Mouse (Mus musculus) frontal cortex, postnatal 10 days (tissue): ENCODE measurements around the gene Bach2.
A peak's percentile ranks its signal among the peaks of the same experiment; 100 is the strongest.

ENCODE experiments used
- DNase-seq, 2 experiments: peaks; one replicate each; pipeline ENCODE4 v3.0.0; 2022; ENCODE audit warnings: low spot score in 2 of 2, mixed read lengths in 1 of 2

Gene Bach2

DNA sequence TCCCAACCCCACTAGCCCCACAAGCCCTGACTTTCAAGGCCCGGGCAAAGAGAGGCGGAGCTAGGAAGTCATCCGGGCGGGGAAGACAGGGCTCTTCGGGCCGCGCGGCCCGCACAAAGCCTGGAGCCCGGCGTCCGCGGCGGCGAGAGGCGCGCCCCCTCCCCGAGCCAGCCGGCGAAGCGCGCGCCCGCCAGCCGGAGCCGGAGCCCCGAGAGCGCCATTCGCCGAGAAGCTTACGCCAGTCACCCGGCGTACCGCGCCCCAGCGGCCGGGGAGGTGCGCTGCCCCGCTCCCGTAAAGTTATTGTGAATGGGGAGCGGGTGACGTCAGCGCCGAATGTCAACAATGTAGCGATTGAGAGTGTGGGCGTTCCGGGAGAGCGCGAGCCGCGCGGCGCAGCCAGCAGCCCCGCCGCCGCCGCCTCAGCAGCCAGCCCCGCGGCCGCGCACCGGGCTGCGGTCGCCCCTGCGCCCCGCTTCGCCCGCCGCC, at the start of gene Bach2:
Gene Bach2, plus strand, starts transcription at position 439 of the 489 bp plus-strand sequence.
- DNase-seq: peak; percentile 86 to 90

DNA sequence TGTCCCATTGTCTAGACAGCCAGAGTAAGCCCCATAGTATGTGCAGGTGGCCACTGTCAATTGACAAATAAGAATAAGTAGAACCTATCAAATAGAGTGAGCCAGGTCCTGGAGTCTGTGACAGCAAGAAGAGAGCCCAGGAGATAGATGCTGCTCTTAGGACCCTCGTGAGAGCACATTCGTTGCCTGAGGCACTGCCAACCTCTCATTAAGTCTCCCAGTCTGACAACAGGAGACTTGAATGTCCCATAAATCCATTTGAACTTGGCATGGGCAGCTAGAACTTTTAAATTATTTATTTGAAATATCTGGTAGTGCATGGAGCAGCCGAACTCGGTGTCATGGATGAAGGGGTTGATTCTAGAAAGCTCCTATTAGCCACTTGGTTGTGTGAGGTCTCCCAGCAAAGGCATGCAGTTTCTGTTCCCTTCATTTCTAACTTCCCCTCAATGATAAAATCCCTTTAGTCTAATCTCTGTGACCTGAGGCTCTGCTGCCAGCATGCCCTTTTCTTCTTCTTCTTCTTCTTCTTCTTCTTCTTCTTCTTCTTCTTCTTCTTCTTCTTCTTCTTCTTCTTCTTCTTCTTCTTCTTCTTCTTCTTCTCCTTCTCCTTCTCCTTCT, 49.1 kb upstream of the Bach2 start:
- DNase-seq: no peak

DNA sequence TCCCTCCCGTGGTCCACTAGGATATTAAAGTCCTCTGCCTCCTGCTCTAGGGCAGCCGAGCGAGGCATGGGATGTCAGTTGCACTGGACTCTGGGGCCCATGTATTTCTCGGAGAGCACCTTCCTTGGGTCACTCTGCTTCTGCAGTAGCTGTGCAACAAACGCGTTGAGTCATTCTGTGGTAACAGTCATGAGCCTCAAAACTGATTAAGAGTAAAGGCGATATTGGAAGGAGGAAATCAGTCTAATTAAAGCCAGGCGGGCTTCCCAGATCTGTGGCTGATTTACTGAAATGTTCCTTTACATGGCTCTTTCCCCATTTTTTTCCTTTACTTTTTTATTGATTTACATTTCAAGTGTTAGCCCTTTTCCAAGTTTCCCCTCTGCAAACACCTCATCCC, 48.1 kb upstream of the Bach2 start:
- DNase-seq: no peak

DNA sequence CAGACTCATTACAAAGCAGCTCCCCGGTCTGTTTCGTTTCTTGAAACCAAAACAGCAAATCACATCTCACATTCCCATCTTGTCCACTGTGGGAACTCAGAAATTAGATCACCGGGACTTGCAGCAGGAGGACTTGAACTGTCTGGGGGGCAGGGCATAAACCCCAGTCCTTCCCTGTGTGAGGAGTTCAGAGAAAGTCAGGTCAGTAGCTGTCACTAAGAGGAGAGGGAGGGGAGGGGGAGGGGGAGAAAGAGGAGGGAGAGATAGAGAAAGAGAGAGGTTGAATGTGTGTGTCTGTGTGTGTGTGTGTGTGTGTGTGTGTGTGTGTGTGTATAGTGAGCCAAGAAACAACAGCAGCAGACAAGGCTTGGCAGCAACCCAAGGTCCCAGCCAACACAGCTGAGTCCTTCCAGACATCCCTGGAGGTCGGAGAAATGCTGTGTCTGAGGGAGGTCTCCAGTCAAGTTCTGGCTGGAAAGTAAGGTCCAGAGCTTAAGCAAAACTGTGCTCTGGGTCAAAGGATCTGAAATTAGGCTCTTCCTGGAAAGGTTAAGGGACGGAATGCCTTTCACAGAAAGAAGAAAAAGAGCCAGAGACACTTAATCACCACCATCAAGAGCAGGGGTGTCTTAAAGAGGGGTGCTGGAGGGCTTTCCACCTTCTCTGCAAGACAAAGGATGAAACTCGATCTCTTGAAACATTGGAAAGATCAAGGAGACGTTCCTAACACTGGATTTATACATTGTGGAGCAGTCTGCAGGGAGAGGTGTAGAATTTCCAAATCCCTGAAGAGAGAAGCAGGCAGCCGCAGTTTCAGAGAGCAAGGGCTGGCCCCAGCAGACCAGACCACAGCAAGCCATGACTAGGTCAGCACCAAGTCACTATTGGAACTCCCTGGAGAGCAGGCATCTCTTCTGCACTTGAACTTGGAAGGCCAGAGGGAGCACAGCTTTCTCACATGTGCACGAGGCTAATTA, 42.4 kb upstream of the Bach2 start:
- peak; percentile 14 to 39 for DNase-seq

DNA sequence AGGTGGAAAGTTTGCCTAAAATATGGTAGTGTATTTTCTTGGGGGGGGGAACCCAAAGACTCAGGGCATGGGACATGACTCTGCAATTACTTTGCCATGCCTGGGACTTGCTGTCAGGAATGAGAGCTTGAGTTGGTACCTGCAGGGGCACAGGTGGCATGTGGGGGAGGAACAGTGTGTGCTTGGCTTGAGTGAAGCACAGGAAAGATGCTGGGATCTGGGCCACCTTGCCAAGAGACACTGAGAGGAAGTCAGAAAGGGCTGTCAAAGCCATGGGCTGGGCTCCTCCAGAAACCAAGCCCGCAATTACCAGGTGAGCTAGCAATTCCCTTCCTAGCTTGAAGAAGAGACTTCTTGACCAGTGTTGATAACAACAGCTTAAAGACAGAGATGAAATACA, 40.6 kb upstream of the Bach2 start:
- no peak for DNase-seq

DNA sequence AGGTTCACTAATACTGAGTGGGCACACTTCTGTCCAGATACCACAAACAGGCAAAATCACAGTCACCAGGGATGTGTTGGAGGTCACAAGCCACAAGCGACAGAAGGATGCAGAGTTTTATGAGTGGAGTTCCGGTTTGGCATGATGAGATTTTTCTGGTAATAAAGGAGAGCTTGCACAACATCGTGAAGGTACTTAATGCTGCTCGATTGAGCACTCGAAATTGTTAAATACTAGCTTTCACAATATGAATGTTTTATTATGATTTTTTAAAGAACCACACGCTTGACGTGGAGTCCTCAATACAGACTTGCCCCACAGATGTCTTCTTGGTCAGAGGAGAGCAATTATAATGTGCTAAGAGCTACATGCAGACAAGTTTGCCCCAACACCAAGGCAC, 40.0 kb upstream of the Bach2 start:
- no peak for DNase-seq

DNA sequence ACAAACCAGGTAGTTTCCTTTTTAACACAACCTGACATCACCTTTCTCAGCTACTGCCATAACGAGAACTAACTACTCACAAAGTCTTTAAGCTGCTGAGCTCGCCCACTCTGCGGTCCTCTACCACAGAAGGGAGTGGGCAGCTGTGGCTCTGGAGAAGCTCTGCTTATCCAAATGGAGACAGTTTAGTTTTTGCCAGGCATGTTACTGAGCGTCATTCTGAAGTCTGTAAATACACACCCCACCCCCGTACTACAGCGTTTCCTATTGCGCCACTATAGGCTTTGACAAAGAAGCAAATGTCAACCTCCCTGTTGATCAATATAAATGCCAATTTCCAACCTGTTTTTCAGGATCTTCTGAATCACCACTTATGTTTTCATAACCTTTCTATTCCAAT, 39.4 kb upstream of the Bach2 start:
- peak in 1 of 2 experiments; percentile 27 for DNase-seq

DNA sequence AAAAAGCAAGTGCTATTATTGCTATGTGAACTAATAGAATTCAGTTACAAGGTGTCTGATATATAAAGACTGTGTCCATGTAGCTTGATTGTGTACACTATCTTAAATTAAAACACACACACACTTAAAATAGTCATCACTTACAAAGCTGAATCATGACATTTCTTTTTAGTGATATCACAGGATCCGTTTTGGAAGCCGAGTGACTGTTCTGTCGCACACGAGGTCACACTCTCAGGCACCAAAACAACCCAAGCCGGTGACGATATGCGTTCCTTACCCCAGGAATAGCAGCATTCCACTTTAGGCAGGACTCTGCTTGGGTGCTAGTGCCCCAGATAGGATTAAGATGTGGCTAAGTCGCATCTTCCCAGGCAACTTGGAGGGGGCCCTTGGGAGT, 37.5 kb upstream of the Bach2 start:
- DNase-seq: no peak

DNA sequence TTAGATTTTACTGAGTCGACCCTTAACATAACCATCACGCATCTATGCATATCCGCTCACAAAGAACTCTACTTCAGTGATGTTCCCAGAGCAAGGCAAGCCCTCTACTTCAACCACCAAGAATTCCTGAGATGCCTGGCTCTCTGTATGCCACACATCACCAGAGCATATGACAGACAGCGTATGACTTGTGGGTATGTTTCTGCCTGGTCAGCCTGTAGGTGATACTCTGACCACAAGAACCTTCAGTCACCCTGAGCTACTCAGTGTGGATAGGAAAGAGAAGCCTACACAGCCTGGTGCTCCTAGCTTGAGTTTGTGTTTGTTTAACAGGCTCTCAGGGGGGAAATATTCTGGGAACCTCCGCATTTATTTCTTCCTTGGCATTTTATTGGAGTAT, 36.2 kb upstream of the Bach2 start:
- no peak for DNase-seq

DNA sequence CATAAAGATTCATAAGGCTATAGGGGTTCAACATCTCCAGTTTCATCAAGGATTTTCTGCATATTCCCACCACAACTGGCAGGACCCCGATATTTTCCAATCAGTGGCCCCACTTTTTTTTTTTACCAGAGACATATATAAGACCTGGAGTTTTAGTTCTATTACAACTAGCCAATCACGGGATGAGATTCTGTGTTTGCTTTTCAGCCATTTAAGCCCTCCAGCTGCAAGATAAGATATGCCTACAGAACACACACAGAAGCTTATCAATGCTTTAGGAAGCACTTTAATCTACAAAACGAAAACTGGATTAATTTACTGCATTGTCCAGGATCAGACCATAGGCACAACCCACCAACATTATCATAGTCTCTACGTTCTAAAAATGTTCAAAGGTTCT, 33.8 kb upstream of the Bach2 start:
- no peak for DNase-seq

DNA sequence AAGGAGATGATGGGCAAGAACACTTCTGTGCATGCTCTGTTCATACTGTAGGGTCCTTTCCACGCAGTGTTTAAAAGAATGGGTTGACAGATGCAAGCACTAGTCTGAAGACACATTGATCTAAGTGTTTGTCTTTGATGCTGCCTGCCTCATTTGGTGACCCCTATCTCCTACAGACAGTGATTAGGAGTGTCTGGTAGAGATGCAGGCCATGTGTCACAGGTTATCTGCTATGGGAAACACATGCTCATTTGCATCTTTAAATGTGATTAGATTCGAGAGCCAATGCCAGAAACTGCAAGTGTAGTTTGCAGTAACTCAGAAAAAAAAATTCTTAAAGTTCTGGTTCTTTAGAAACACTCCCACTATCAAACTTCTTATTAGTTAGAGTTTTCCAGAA, 32.8 kb upstream of the Bach2 start:
- no peak for DNase-seq

DNA sequence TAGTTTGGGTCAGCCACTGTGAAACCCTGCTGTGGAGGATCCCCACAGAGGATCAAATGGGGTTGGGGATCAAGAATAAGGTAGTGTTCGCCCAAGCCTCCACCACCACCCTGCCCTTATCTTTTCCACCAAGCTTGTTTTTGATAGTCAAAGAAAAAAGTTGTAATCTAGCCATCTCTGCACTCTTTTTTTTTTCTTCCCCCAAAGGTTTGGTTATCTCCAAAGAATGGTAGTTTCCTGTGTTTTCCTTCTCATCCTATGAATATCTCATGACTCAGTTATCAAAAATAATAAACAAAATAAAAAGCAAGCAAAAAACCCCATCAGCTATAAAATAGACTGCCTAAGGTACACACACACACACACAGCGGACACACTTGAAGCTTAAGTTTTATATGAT, 28.6 kb upstream of the Bach2 start:
- no peak for DNase-seq

DNA sequence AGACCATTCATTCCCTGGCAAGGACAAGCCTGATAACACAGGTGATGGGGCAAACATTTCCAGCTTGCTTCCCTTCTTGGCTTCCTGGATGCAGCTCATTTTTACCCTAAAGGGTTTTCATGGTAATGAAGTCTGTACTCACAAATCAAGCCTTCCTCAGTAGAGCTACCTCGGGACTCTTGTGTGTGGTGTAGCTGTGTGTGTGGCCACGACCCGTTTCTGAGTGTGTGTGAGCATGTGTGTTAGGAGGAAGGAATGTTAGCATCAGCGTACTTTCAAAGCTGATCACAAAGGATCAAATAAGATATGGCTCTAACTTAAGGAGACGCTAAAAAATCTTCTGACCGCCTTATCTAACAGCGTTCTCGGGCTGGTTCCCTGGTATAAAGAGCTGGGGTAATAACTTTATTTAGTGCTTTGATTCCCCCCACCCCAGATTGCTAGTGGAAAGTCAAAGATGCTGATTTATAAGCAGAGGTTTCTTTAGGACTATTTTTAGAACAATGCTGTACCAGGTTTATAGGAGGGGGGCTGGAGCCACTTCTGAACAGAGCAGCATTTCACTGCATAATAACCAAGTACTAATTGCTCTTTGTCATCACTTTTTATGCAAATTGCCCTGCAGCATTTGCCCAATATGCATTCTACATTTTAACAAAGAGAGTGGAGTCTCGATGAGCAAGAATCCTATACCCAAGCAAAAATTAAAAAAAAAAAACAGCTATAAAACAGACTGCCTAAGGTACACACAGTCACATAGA, 28.0 kb upstream of the Bach2 start:
- DNase-seq: no peak

DNA sequence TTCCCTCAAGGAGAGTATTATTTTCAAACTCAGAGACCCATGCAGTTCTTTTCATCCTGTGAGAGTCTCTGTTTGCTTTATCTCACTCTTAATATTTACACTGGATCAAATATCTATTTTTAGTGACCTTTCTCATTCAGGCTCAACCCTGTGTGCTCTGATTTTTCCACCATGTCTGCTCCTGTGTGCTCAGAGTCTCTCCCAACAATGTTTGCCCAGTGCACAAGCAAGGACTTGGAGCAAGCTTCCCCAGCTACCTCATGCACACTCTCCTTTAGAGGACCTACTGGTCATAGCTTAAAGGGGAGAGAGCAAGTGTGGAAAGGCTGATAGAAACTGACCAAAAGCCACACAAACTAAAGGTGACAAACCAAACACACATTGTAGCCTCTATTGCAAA, 26.0 kb upstream of the Bach2 start:
- no peak for DNase-seq

DNA sequence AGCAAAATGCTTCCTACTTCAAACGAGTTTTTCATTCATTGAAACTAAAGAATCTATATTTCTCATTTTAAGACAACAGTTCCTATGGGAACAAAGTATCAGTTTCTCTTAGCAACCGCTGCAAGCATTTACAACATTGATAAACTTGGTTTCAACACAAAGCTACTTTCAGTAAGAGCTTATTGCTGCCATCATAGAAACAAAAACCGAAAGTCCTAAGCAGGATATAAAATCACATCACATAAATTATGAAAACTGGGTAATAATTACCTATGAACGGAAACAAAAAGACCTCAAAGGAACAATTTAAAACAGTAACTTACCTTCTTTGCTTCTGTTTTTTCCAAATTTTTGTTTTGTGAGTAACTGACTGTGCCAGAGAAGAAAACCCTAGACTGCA, 22.1 kb upstream of the Bach2 start:
- DNase-seq: no peak

DNA sequence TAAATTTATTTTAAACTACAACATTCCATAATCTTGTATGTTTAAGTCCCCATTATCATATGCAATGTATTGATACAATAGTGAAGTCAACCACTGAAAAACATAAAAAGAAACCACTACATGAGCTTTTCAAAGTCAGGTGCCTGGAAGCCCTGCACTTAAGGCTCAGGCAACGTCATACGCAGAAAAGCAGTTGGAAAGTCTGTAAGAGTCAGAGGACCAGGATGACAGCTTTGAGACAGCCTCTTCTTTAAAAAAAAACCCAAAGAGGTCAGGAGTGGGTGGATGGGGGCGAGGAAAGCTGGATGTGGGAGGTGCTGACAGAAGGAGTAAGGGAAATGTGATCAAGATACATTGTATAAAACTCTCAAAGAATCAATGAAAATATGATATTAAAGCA, 21.6 kb upstream of the Bach2 start:
- no peak for DNase-seq

DNA sequence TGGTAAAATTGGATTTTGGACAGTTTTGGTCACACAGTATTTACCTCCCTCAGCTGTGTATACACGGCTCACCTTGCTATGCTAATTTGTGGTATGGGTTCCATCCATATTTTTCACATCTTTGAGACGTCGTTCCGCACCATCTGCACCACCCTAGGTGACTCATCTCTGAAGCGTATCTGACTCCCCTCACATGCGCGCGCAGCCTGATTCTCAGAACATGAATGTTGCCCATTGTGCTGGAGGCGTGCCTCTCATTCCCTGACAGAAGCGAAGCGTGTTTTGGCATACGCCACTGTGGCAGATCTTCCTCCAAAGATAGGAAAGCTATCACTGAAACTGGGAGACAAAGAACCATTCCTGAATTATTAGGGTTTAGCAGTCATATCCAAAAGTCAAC, 21.0 kb upstream of the Bach2 start:
- peak in 1 of 2 experiments; percentile 44 for DNase-seq

DNA sequence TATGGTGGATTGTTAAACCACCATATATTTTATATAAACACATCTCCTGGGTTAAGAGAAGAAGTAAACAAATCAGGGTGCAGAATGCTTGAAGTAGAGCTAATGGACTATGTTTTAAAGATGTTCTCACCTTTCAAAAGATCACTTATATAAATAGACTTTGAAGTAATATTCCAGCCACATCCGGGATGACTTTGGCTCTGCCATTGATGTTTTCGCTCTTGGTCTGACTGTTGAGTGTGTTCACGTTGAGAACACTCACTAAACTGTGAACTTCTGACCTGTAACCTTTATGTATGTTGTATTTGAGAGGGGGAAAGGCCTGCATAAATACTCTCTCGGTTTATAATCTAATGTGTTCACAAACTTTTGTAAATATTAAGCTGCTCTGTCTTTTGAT, 20.2 kb upstream of the Bach2 start:
- no peak for DNase-seq

DNA sequence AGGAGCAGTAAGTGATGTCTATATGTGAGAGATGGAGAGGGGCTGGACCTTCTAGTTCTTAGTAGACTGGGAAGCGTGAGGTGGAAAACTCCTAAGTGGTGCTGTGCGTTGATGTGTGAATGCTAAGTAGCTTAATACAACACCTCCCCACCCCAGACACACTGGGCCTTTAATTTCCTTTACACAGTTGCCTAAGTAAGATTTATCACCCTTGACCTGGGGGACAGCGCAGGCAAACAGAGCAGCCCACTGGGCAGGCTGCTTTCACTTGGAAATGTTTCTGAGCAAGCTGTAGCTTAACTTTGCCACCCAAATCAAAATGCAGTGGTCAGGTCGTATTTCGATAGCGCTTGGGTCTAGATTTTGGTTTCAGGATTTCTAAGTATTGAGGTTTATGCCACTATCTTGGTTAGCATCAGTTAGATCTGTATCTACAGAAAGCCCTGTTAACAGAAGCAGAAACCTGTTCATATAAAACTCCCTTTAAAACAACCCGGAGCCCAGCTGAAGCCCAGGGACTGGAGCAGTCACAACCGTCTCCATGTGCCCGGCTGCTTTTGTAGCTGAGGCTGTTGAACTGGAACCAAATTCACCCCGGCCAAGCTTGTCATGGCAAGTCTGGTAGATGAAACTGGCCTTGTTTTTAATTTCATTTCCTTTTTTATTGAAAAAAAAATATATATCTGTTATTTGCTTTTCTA, 19.0 kb upstream of the Bach2 start:
- DNase-seq: no peak

DNA sequence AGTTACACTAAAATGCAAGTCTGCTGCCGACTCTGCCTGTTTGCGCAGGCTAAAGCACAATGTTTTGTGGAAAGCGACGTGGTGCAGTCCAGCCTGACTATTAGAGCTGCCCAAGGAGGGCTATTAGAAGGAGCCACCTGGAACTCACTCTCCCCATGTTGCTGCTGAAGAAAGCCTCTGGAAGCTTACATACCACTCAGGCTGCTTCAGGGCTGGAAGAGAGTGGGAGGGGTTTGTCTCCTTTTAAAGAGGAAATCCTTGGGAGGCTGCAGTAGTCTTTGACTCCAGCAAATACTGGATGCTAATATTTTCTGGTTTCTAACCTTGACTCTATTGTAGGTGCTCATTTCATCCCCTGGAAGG, 18.5 kb upstream of the Bach2 start:
- no peak for DNase-seq

DNA sequence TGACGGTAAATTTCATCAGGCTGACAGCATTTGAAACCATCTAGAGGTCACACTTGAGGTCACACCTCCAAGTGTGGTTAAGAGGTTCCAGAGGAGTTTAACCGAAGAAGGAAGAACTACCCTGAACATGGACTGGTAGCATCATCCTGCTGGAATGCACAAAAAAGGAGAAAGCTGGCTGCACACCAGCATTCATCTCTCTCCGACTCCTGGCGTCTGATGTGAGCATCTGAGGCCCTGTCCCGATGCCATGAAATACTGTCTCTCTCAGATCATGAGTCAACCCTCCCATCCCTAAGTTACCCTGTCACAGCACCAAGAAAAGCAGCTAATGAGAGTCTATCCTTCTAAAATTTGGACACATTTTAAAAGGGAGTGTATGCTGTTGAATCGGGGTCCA, 17.6 kb upstream of the Bach2 start:
- no peak for DNase-seq

DNA sequence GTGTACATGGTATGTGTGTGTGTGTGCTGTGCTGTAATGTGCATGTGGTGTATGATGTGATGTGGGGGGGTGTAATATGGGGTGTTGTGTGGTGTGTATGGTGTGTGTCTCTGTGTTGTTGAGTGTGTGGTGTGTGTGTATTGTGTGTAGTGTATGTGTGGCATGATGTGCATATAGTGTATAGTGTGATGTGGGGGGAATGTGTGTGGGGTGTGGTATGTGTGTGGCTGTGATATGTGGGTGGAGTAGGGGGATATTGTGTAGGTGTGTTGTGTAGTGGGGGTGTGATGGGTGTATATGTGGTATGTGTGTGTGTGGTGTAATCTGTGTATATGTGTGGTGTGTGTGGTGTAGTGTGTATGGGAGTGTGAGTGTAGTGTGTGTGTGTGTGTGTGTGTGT, 15.0 kb upstream of the Bach2 start:
- DNase-seq: no peak
